Mouse (Mus musculus) intestine, postnatal 0 days (tissue): ENCODE measurements around the gene Gm19935. TPM values are rescaled to one million over a fixed set of nuclear protein-coding genes. Genes with fewer than 3 reads are reported as not detected.
A peak's percentile ranks its signal among the peaks of the same experiment; 100 is the strongest.

Source experiments
- ATAC-seq: fragments of 200-750 bp; cut with Nextera tagmentation; 2 replicates; pipeline ENCODE4 v1.8.0; 2017; ENCODE audit warnings: mild to moderate bottlenecking, moderate TSS enrichment, moderate library complexity
- H3K27ac ChIP-seq: fragments of 300-500 bp; sonication (generic); 2 replicates; pipeline ENCODE4 v1.5.1; 2014; ENCODE audit warnings: mild to moderate bottlenecking, low read depth, low read length, moderate library complexity
- H3K27me3 ChIP-seq: fragments of 300-500 bp; sonication (generic); replicated peaks from 2 replicates; pipeline ENCODE4 v1.6.1; 2014; ENCODE audit warnings: low read length, mixed read lengths; ENCODE audit not compliant: control insufficient read depth, insufficient read depth
- H3K36me3 ChIP-seq: fragments of 300-500 bp; sonication (generic); 2 replicates; pipeline ENCODE4 v1.6.1; 2014; ENCODE audit warnings: mild to moderate bottlenecking, moderate library complexity; ENCODE audit not compliant: control insufficient read depth, insufficient read depth
- H3K4me1 ChIP-seq: fragments of 300-500 bp; sonication (generic); replicated peaks from 2 replicates; pipeline ENCODE4 v1.6.1; 2014; ENCODE audit warnings: antibody characterized with exemption, low read length, mixed read lengths; ENCODE audit not compliant: control insufficient read depth, insufficient read depth
- H3K4me2 ChIP-seq: fragments of 300-500 bp; sonication (generic); replicated peaks from 2 replicates; pipeline ENCODE4 v1.6.1; 2014; ENCODE audit warnings: low read depth, mild to moderate bottlenecking, moderate library complexity
- H3K4me3 ChIP-seq: fragments of 300-500 bp; sonication (generic); 2 replicates; pipeline ENCODE4 v1.5.1; 2014; ENCODE audit warnings: low read depth, low read length
- H3K9ac ChIP-seq: fragments of 300-500 bp; sonication (generic); 2 replicates; pipeline ENCODE4 v1.6.1; 2014; ENCODE audit warnings: mild to moderate bottlenecking, low read depth, low read length
- H3K9me3 ChIP-seq: fragments of 300-500 bp; sonication (generic); 2 replicates; pipeline ENCODE4 v1.6.1; 2016; ENCODE audit warnings: mixed run types; ENCODE audit not compliant: control insufficient read depth
- CTCF ChIP-seq: sonication (generic); IDR thresholded peaks from 2 replicates; pipeline ENCODE4 v1.5.1; 2016; ENCODE audit warnings: low read depth, mild to moderate bottlenecking, control low read depth, antibody characterized with exemption, moderate library complexity
- WGBS: fragments of 180-500 bp; shearing (Covaris S2); extraction: QIAGEN DNeasy Blood & Tissue Kit; methylation state at CpG from one replicate; pipeline ENCODE4 v1.1.7; 2014; 5-methylcytosine and 5-hydroxymethylcytosine counted together
- polyA plus RNA-seq: library from polyadenylated mRNA; unstranded; fragments of >200 nt; fragmentation: Nextera tagmentation; extraction: Ambion mirVana; gene quantifications from 2 replicates; pipeline ENCODE4 v1.2.1, GENCODE M21; 2015

Gm19935 gene
- polyA plus RNA-seq, 1 experiment from 2014 or later, result not detected

DNA sequence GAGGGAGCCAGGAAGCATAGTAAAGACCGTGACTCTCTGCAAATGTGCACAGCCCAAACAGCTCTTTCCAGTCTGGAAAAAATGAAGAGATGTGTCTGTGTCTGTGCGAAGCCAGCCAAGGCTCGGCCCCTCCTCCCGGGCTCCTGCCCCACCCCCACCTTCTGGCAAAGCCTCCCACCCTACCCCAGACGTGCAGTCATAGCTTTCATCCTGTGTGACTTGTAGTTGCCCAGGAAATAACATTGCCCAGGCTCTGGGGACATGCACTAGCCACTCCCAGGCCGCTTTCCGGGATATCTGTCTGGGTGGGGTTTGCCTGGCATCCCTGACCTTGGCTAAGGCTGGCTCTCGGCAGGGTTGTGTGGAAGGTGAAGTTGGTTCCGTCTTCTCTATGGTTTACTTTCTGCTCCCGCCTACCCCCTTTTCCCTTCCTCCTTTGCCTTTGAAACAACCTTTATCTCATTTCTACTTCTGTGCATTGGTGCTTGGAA is 37.5 kb upstream of the Gm19935 start:
- Histone ChIP-seq H3K4me3 (no peak overlapping the region), H3K27ac (no peak overlapping the region; the same call in 1 of the 2 replicates), H3K4me1 (no peaks in the 10 kb centered on the region), H3K36me3 (peaks cover 12% of the 10 kb centered on the region; the same call in 1 of the 2 replicates), H3K4me2 (peak overlapping the region; percentile 21; the same call in 1 of the 2 replicates), H3K9me3 (no peaks in the 10 kb centered on the region), H3K27me3 (no peaks in the 10 kb centered on the region), H3K9ac (no peak overlapping the region)
- ATAC-seq, result peak; percentile 49
- WGBS, result 15% methylated on average over 10 of the region's 10 CpGs
- no peak for TF ChIP-seq CTCF

DNA sequence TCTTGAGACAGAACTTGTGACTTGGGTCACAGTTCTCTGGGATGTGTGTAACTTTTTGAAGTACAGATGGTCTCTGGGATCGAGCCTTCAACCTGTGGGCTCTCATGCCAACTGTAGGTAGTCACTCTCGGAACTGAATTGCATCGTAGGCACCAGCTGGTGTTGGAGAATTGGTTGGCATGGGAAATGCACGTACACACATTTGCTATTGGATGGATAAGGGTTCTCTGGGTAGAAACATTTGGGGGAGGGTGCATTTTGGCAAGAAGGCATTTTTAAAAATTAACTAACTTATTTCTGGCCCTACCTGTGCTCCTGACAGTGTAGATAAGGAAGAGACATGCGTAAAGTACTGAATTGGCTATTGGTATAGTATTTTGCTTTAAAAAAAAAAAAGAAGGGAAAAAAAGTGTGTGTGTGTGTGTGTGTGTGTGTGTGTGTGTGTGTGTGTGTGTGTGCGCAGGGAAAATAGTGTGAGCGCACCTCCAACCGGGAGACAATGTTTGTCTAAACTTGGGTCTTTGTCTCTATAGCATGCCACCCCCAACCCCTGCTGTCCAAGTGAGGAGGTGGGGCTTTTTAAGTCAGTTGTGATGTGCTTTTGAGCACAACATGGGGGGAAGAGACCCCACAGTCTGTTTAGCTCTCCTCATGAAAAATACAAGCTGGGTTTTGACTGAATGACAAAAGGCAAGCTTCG is 36.9 kb upstream of the Gm19935 start:
- no peaks in the 10 kb centered on the region for H3K9me3 ChIP-seq
- H3K9ac ChIP-seq, result no peak overlapping the region
- no peaks in the 10 kb centered on the region for H3K27me3 ChIP-seq
- H3K4me1 ChIP-seq, result no peaks in the 10 kb centered on the region
- WGBS, result 67% methylated on average over 9 of the region's 9 CpGs
- no peak overlapping the region for H3K27ac ChIP-seq
- H3K4me3 ChIP-seq, result no peak overlapping the region
- no peak for ATAC-seq
- 0 out of 2 replicates have a peak overlapping the region, but pooled peaks have one; percentile 21 for H3K4me2 ChIP-seq
- peaks cover 12% of the 10 kb centered on the region; the same call in 1 of the 2 replicates for H3K36me3 ChIP-seq
- TF ChIP-seq CTCF, result no peak

DNA sequence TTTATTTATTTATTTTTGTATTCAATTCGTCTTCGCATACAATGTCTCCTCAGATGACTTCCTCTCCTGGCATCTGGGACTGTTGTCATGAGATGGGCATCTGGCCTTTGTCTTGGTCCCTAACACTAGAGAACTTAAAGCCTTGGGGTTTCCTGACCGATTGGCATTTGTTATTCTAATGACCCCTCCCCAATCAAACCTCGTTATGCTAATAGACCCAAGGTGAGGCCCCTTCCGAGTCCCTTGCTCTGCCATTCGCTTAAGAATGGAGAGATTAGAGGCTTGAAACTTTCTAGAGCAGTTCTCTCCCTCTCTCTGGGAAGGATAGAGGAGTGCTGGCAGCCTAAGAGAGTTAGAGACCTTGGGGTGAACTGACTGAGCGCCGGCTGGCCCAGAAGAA is 34.4 kb upstream of the Gm19935 start:
- TF ChIP-seq CTCF, result no peak

DNA sequence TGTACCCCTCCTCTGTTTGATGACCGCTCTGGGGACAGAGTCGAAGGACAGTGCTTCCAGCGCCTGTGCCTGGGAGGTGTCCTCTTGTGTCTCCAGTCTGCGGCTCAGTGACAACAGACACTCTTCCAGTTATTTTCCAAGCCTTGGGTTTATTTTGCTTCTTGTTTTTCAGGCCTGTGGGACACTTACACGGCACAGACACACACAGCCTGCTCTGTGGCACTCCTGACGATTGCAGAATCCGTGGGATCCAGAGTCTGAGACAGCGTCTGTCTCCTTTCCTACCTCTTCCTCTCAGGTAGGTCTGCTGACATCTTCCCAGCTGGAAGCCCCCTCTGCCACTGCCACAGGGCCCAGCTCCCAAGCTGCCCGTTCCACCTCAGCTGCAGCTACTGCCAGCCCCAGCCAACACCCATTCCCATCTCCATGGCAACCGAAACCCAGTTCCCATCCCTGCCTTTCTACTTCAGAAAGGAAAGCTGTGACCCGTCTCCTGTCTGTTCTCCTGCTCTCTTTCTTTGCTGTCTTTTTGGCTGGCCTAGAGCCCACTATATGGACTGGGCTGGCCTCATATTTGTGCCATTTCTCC is 32.4 kb upstream of the Gm19935 start:
- Histone ChIP-seq H3K4me1 (no peaks in the 10 kb centered on the region), H3K9me3 (no peaks in the 10 kb centered on the region), H3K36me3 (peaks cover 12% of the 10 kb centered on the region; the same call in 1 of the 2 replicates), H3K9ac (no peak overlapping the region), H3K4me2 (no peak overlapping the region), H3K27ac (no peak overlapping the region), H3K4me3 (no peak overlapping the region), H3K27me3 (no peaks in the 10 kb centered on the region)
- no peak for ATAC-seq
- no peak for TF ChIP-seq CTCF
- WGBS, result 77% methylated on average over 11 of the region's 11 CpGs

More for the DNA sequence above, 34.4 kb upstream of the Gm19935 start:
- no peak overlapping the region for H3K27ac ChIP-seq
- H3K36me3 ChIP-seq, result peaks cover 12% of the 10 kb centered on the region; the same call in 1 of the 2 replicates
- no peak overlapping the region for H3K4me3 ChIP-seq
- no peak overlapping the region for H3K4me2 ChIP-seq
- H3K4me1 ChIP-seq, result no peaks in the 10 kb centered on the region
- ATAC-seq, result no peak
- 75% methylated on average over 8 of the region's 8 CpGs for WGBS
- H3K27me3 ChIP-seq, result no peaks in the 10 kb centered on the region
- no peak overlapping the region for H3K9ac ChIP-seq
- H3K9me3 ChIP-seq, result no peaks in the 10 kb centered on the region

DNA sequence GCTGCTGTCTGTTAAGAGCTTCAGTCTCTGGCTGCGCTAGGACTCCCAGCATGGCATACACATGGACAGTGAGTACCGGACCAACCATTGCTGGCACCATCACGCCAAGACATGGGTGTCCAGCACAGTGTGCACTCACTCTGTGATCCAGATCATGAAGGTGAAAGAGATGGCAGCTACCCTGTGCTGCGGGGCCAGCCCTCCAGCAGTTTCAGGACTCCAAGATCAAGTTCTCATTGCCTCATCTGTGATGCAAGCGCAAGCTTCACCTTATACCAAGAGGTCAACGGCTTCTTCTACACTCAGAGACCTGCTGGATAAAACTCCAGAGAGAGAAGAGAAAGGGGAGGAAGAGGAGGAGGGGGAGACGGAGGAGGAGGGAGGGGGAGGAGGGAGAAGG is 30.8 kb upstream of the Gm19935 start:
- Histone ChIP-seq H3K4me2 (no peak overlapping the region), H3K9me3 (no peaks in the 10 kb centered on the region), H3K9ac (no peak overlapping the region), H3K4me3 (no peak overlapping the region), H3K27me3 (no peaks in the 10 kb centered on the region), H3K27ac (no peak overlapping the region), H3K4me1 (no peaks in the 10 kb centered on the region), H3K36me3 (peaks cover 12% of the 10 kb centered on the region; the same call in 1 of the 2 replicates)
- WGBS, result 88% methylated on average over 7 of the region's 7 CpGs
- ATAC-seq, result no peak
- TF ChIP-seq CTCF, result no peak

DNA sequence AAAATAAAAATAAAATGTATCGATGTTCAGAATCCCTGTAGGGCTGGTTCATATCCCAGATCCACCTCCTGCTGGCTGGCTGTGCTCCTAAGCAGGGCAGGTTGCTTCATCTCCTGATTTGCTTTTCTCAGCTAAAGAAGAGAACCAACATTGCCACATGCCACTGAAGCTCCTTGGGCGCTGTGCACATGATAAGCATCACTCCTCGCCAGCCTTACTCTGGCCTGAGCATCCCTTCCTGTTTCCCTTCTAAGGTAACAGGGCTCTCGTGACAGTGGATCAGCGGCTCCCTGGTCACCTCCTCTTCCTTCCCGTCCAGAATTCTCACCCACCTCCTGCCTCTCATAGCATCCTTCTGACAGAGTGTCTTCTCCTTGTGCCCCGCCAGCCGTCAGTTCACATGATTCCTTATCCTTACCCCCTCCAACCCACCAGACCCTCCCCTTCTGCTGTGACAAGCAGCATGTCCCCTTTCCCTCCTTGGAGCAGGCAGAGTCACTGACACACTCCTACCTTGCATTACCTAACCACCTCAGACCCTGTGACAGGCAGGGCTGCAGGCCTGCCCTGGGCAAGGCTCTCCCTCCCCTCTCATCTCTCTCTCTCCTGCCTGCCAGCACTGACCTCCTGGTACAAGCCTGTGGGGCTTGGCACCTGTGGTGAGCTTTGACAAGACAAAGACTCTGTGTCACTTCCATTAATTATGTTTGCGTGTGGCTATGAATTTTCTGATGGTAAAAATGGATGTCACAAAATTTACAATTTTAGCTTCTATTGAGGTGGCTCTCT is 27.2 kb upstream of the Gm19935 start:
- H3K36me3 ChIP-seq, result no peaks in the 10 kb centered on the region

More for the DNA sequence above, 27.2 kb upstream of the Gm19935 start:
- TF ChIP-seq CTCF, result no peak
- H3K4me2 ChIP-seq, result no peak overlapping the region
- H3K27ac ChIP-seq, result no peak overlapping the region
- H3K9me3 ChIP-seq, result no peaks in the 10 kb centered on the region
- no peak overlapping the region for H3K4me3 ChIP-seq
- WGBS, result 85% methylated on average over 9 of the region's 9 CpGs
- 0 out of 2 replicates have a peak, but pooled peaks cover 2% of the 10 kb centered on the region for H3K4me1 ChIP-seq
- H3K27me3 ChIP-seq, result no peaks in the 10 kb centered on the region
- no peak for ATAC-seq
- no peak overlapping the region for H3K9ac ChIP-seq
